Mouse (Mus musculus): ENCODE data around the gene Yipf2. TPM values are rescaled to one million over a fixed set of nuclear protein-coding genes. Genes with fewer than 3 reads are reported as not detected.

Gene Yipf2
- polyA plus RNA-seq, 1 experiment: 58.7 TPM

DNA sequence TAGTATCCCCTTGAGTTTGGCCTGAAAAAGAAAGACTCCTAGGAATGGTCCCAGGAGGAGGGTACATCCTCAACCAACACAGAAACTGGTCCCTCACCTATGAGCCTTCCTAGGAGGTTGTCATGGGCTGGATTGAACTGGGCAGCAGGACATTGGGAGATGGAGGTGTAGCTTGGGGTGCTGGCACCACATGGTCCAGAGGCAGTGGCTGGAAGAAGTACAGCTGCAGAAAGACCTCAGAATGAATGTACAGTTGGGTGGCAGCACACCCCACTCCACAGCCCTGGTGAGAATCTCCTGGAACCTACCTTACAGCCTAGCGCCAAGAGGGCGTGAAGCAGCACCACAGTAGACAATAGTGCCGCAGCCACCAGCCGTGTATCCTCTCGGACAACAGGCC is 3.1 kb downstream of the Yipf2 start:
- no peak for DNase-seq
- H3K4me3 ChIP-seq (replicated peaks; ENCODE audit: extremely low read depth, low read depth, low read length): no peak overlapping the region
- TF ChIP-seq POLR2A (IDR thresholded peaks at IDR 0.05; ENCODE audit: borderline replicate concordance, extremely low read depth, low read depth, low read length): no peak
- TF ChIP-seq CTCF (IDR thresholded peaks at IDR 0.05; ENCODE audit: insufficient read depth, low read length): no peak
- 89% methylated on average over 5 of the region's 5 CpGs for WGBS
- H3K4me1 ChIP-seq (ENCODE audit: control insufficient read depth, insufficient read depth, low read length): peaks cover 7% of the 10 kb centered on the region; the same call in 1 of the 2 replicates

- WGBS: 79% methylated on average over 8 of the region's 8 CpGs
- DNase-seq: no peak
- TF ChIP-seq POLR2A (IDR thresholded peaks at IDR 0.05; ENCODE audit: borderline replicate concordance, extremely low read depth, low read depth, low read length) (no peak), CTCF (IDR thresholded peaks at IDR 0.05; ENCODE audit: insufficient read depth, low read length) (no peak)
- 0 out of 2 replicates have a peak, but pooled peaks cover 3% of the 10 kb centered on the region for H3K4me1 ChIP-seq (ENCODE audit: control insufficient read depth, insufficient read depth, low read length)
- H3K4me3 ChIP-seq (replicated peaks; ENCODE audit: extremely low read depth, low read depth, low read length): no peak overlapping the region
These were observed 4.3 kb downstream of the Yipf2 start for GRCm38 (mm10) chr9:21588350-21588749.

DNA sequence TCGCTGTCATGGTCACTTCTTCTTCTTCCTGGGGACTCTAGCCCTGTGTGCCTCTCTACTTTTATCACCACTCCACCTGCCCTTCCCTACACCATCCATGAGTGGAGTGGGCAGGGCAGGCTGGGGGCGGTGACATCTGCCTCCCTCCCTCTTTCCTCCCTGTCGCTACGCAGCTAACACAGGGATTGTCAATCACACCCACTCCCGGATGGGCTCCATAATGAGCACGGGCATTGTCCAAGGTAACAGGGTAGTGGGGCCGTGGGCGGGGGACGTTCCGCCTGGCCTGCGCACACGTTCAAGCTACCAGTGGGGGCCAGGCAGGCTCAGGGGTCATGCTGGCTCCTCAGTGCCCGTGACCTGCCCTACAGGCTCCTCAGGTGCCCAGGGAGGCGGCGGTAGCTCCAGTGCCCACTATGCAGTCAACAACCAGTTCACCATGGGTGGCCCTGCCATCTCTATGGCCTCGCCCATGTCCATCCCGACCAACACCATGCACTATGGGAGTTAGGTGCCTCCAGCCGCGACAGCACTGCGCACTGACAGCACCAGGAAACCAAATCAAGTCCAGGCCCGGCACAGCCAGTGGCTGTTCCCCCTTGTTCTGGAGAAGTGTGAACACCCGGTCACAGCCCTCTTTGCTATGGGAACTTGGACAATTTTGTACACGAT is 4.8 kb downstream of the Yipf2 start:
- DNase-seq: no peak
- no peak for TF ChIP-seq POLR2A (IDR thresholded peaks at IDR 0.05; ENCODE audit: borderline replicate concordance, extremely low read depth, low read depth, low read length)
- no peak for TF ChIP-seq CTCF (IDR thresholded peaks at IDR 0.05; ENCODE audit: insufficient read depth, low read length)
- 81% methylated on average over 23 of the region's 23 CpGs for WGBS
- Histone ChIP-seq H3K4me3 (replicated peaks; ENCODE audit: extremely low read depth, low read depth, low read length) (no peak overlapping the region), H3K4me1 (ENCODE audit: control insufficient read depth, insufficient read depth, low read length) (0 out of 2 replicates have a peak, but pooled peaks cover 3% of the 10 kb centered on the region)

- 95% methylated on average over 1 of the region's 1 CpGs for WGBS
- DNase-seq: no peak
- H3K4me1 ChIP-seq (ENCODE audit: control insufficient read depth, insufficient read depth, low read length): no peaks in the 10 kb centered on the region
- no peak overlapping the region for H3K4me3 ChIP-seq (replicated peaks; ENCODE audit: extremely low read depth, low read depth, low read length)
- TF ChIP-seq POLR2A (IDR thresholded peaks at IDR 0.05; ENCODE audit: borderline replicate concordance, extremely low read depth, low read depth, low read length) (no peak), CTCF (IDR thresholded peaks at IDR 0.05; ENCODE audit: insufficient read depth, low read length) (no peak)
These were observed 7.2 kb downstream of the Yipf2 start for GRCm38 (mm10) chr9:21585401-21585800.

DNA sequence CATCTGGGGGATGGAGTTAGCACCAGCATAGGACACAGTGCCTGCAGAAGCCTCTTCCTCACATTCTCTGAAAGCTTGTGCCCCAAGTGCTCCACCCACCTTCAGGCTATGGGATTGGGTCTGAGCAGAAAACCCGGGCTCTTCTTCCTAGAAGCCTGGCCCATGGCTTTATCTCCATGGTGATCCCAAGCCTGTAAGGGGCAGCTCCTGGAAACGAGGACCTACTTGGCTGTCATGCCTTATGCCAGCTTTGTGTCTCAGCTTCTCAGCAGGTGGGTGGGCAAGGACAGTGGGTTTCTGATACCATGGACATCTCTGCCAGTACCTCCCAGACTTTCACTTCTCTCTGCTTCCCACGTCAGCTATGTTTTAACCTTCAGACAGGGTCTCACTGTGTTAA is 14.4 kb downstream of the Yipf2 start:
- WGBS: 70% methylated on average over 3 of the region's 3 CpGs
- Histone ChIP-seq H3K4me1 (ENCODE audit: control insufficient read depth, insufficient read depth, low read length) (no peaks in the 10 kb centered on the region), H3K4me3 (replicated peaks; ENCODE audit: extremely low read depth, low read depth, low read length) (no peak overlapping the region)
- no peak for DNase-seq
- no peak for TF ChIP-seq CTCF (IDR thresholded peaks at IDR 0.05; ENCODE audit: insufficient read depth, low read length)
- no peak for TF ChIP-seq POLR2A (IDR thresholded peaks at IDR 0.05; ENCODE audit: borderline replicate concordance, extremely low read depth, low read depth, low read length)

- Histone ChIP-seq H3K4me3 (replicated peaks; ENCODE audit: extremely low read depth, low read depth, low read length) (no peak overlapping the region), H3K4me1 (ENCODE audit: control insufficient read depth, insufficient read depth, low read length) (no peaks in the 10 kb centered on the region)
- 95% methylated on average over 1 of the region's 1 CpGs for WGBS
- TF ChIP-seq POLR2A (IDR thresholded peaks at IDR 0.05; ENCODE audit: borderline replicate concordance, extremely low read depth, low read depth, low read length) (no peak), CTCF (IDR thresholded peaks at IDR 0.05; ENCODE audit: insufficient read depth, low read length) (no peak)
- no peak for DNase-seq
These were observed 16.3 kb downstream of the Yipf2 start for GRCm38 (mm10) chr9:21576286-21576685.

GRCm38 (mm10) chr9:21575253-21575652 is 17.4 kb downstream of the Yipf2 start:
- 88% methylated on average over 10 of the region's 10 CpGs for WGBS
- TF ChIP-seq CTCF (IDR thresholded peaks at IDR 0.05; ENCODE audit: insufficient read depth, low read length): no peak
- TF ChIP-seq POLR2A (IDR thresholded peaks at IDR 0.05; ENCODE audit: borderline replicate concordance, extremely low read depth, low read depth, low read length): no peak
- no peak overlapping the region for H3K4me3 ChIP-seq (replicated peaks; ENCODE audit: extremely low read depth, low read depth, low read length)
- H3K4me1 ChIP-seq (ENCODE audit: control insufficient read depth, insufficient read depth, low read length): no peaks in the 10 kb centered on the region
- no peak for DNase-seq

DNA sequence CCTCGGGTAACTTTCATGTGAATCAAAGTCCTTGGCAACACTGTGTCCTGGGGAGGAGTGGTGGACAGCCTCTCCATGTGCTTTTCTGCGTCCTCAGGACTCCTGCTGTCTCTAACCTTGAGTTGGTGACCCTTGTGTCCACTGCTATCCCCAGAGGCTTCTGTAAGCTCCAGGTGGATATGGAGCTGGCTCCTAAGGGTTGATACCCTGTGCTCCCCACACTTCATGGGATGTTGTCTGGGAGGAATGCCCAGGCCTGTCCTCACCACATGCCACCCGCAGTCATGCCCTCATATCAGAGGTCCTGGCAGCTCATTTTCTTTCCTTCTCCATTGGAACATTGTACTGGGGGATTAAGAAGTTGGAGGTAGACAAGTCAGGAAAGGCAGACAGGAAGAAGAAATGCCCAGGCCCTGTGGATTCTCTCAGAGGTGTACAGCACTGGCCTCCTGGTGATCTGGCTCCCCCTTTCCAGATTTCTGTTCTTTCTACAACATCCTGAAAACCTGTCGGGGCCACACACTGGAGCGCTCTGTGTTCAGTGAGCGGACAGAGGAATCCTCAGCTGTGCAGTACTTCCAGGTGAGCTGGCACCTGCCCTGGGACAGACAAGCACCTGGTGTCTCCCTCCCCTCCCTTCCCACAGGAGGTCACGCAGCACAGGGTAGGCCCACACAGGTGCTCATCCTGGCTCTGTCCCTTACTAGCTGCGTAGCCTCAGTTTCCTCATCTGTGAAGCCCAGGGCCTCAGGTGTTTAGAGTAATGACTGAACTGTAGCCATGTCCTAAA is 18.4 kb downstream of the Yipf2 start:
- Histone ChIP-seq H3K4me3 (replicated peaks; ENCODE audit: extremely low read depth, low read depth, low read length) (no peak overlapping the region), H3K4me1 (ENCODE audit: control insufficient read depth, insufficient read depth, low read length) (no peaks in the 10 kb centered on the region)
- DNase-seq: no peak
- 91% methylated on average over 8 of the region's 8 CpGs for WGBS
- TF ChIP-seq CTCF (IDR thresholded peaks at IDR 0.05; ENCODE audit: insufficient read depth, low read length): no peak
- no peak for TF ChIP-seq POLR2A (IDR thresholded peaks at IDR 0.05; ENCODE audit: borderline replicate concordance, extremely low read depth, low read depth, low read length)

DNA sequence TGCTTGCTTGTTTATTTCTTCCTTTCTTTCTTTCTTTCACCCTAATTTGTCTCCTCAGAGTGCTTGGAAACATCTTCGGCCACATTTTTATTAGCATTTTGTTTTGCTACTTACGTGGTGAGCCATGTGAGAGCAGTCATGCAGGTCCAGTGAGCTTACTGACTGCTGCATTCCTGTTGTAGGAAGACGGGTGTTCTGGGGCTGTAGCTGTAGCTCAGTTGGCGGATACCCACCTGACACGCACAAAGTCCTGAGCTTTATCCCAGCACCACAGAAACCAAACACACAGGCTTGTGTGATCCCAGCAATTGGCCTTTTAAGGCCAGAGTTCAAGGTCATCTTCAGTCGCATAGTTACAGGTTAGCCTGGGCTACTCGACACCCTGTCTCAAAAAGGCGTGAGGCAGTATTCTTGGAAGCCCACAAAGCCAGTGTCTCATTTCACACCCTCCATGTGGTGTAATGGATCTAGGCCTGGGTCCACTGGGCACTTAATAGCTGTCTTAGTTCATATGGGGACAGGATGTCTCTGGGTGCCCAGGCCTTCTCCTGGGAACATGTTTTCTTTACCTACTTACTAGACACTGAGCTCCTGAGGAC is 23.9 kb downstream of the Yipf2 start:
- TF ChIP-seq POLR2A (IDR thresholded peaks at IDR 0.05; ENCODE audit: borderline replicate concordance, extremely low read depth, low read depth, low read length): no peak
- no peak for TF ChIP-seq CTCF (IDR thresholded peaks at IDR 0.05; ENCODE audit: insufficient read depth, low read length)
- WGBS: 87% methylated on average over 8 of the region's 8 CpGs

More for the DNA sequence above, 23.9 kb downstream of the Yipf2 start:
- Histone ChIP-seq H3K4me1 (ENCODE audit: control insufficient read depth, insufficient read depth, low read length) (no peaks in the 10 kb centered on the region), H3K4me3 (replicated peaks; ENCODE audit: extremely low read depth, low read depth, low read length) (no peak overlapping the region)
- DNase-seq: no peak
